Mouse (Mus musculus): ENCODE data around the gene Gm44502. TPM values are rescaled to one million over a fixed set of nuclear protein-coding genes. Genes with fewer than 3 reads are reported as not detected.
"Not testable (repeated sequence)": the region's sequence is repeated elsewhere in the genome, so short reads cannot be mapped to it uniquely, and the experiment has no call there.

Gm44502 gene
- total RNA-seq, 2 experiments from 2014 or later, result 3.4 TPM; not detected in 1

DNA sequence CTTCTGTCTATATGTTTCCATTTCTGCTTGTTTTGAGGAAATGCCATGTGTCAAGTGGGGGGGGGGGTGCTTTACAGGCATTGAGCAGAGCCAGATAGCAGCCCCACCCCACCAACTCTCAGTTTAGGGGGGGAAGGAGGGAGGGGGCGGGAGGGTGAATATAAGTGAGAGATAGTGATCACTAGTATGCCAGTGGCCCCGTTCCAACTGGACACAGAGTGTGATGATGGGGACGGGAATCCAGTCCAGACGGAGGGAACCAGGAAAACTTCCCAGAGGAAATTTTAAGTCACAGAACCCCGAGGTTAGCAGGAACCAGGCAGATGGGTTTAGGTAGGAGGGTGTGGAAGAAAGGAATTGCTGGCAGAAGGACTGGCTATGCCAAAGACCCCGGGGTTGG lies 26.1 kb upstream of the Gm44502 start:
- no peak for ATAC-seq (replicated peaks; ENCODE audit: low FRiP score, poor library complexity, severe bottlenecking)

DNA sequence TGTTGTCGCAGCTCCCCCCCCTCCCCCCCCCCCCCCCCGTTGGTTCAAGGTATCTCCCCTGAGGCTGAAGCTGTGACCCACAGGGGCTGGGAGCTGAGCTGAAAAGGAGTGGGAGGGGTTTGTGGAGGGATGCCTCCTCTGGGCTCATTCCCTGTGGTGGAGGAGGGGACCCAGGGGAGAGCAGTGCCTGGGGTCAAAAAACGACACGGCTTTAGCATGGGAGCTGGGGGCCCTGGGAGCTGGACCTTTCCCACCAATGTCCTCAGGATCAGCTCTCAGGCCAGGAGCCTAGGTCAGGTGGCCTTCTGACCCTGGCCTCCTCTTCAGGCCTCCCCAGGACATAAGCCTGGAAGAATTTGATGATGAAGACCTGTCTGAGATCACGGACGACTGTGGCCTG lies 25.4 kb upstream of the Gm44502 start:
- ATAC-seq (replicated peaks; ENCODE audit: low FRiP score, poor library complexity, severe bottlenecking), result no peak

DNA sequence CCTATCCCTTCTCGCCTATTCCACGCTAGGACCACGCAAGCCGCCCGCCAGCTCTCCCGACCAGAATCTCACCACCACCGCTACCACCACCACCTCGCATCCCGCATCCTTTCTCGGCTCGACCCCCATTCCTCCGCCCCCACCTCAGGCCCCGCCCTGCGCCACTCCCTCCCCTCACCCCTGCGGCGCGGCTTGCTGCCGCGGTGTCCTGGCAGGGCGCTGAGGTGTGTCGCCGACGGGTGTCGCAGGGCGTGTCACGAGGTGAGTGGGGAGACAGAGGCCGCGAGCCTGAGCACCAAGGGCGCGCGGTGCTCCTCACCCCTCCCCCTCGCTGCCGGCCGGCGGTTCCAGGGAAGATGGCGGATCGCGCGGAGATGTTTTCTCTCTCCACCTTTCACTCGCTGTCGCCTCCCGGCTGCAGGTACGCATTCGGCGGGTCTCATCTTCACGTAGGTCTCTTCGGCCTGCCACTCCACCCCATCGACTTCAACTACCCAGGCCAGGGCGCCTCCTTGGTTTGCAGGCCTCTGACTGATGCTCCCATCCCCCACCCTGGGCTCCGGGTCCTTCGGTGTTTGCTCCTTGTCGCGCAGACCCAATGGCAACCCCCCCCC lies 24.5 kb upstream of the Gm44502 start, which contains the start of gene Mapk8ip2:
Gene Mapk8ip2 (plus strand): TSS at position 49 of the 614 bp plus-strand sequence.
- ATAC-seq (replicated peaks; ENCODE audit: low FRiP score, poor library complexity, severe bottlenecking), result no peak

DNA sequence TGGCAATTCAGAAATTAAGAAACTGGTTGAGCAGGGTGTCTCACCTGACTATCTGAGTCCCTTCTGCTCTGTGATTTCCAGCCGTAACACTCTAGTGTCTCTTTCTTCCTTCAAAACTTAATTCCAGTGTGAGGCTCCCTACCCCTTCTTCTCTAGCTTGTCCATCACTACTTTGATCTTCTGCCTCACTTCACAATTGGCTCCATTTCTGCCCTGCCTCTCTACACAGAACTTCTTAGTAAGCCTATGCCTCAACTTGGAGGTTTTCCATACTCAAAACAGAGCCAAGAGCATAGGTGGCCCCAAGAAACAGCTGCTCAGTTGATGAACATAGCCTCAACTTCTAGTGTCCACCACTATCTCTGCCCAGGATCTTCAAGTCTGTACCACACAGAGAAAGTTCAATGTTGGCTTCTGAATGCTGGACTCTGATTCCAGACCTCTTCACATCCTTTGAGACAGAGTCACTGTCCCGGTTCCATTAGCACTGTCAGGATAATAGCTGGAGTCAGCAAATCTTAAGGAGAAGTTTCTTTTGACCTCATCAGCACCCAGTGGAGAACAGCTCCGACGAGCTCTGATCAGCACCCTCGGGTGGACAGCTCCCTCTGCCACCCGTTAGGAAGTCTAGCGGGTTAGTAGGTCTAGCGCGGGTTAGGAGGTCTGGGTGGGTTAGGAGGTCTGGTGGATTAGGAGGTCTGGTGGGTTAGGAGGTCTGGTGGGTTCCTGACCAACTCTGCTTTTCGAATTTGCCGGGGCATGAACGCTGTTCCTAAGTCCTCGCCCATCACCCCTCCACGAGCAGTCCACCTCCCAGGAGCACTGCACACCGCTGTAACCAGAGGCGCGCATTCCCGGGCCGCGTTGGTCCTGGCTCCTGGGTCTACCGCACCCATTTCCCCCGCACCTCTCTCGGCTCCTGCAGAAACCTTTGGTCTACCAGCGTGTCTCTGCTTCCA lies 23.7 kb upstream of the Gm44502 start:
- no peak for ATAC-seq (replicated peaks; ENCODE audit: low FRiP score, poor library complexity, severe bottlenecking)

DNA sequence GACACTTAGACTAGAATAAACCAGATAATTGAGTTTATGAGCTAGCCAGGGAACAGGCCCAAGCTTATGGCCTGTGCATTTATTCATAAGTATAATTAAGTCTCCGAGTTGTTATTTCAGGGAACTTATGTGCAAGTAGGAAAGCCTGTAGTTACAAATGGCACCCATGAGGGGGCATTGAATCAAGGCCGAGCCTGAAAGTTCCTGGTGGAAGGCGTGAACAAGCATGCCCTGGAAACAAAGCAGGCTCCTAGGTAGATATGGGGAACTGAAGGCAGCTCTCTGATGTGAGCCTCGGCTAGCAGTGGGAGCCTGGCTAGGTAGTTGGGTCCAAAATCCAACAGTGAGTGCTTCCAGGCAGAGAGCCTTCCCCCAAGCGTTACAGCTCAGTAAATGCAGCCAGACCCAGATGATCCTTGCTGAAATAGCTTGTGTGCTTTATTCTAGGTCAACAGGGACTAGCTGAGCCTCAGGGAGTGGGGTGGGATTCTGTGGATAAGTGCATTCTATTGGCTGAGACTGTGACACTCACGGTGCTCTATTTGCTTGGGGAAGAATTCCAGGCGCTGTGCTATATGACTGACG lies 13.1 kb upstream of the Gm44502 start:
- no peak for ATAC-seq (replicated peaks; ENCODE audit: low FRiP score, poor library complexity, severe bottlenecking)

DNA sequence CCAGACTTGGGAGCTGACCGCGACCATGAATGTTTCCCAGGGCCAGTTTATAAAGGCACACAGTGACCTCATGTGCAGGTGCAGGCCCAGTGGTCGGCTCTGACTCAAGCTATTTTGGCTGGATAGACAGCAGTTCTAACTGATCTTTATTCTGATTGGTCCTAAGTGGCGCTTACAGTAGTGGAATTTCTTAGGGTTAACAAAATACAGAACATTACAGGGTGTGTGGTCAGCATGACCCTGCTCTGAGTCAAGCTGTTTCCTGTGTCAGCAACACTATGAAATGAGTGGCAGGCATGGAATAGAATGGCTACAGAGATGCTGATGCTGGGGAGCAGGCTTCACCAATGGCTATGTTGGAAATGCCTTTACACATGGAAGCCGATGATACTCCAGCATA lies 6.4 kb upstream of the Gm44502 start:
- ATAC-seq (replicated peaks; ENCODE audit: low FRiP score, poor library complexity, severe bottlenecking), result no peak

DNA sequence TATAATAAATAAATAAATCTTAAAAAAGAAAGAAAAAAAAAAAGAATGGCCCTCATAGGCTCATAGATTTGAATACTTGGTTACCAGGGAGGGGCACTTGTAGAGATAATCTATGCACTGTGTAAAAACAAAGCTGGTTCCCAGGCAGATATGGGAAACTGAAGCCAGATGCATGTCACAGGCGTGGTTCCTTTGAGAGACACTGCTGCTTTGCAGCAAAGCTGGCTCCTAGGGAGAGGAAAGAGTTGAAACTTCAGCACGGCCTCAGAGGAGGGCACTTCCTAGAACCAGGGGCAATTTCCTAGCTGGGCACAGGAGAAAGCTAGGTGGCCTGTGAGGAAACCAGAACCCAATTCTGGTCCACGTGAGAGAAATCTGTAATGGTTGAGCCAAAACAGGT lies 4.6 kb upstream of the Gm44502 start:
- no peak for ATAC-seq (replicated peaks; ENCODE audit: low FRiP score, poor library complexity, severe bottlenecking)

DNA sequence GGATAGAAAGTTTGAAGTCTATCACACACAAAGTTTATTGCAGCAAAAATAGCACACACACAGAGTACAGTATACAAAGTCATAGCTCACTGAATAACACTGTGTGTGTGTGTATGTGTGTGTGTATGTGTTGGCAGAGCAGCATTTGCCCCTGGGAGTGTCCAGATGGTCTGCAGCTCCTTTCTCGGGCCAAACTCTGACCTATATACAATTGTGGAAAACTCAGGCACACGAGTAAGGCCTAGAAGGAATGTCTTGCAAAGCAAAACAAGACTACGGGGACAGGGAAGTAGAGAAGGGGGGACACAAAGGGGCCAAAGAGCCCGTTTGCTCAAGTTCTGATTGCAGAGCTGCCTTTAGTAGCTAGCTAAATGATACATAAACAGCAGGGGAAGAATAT lies 3.5 kb upstream of the Gm44502 start:
- ATAC-seq (replicated peaks; ENCODE audit: low FRiP score, poor library complexity, severe bottlenecking), result no peak

DNA sequence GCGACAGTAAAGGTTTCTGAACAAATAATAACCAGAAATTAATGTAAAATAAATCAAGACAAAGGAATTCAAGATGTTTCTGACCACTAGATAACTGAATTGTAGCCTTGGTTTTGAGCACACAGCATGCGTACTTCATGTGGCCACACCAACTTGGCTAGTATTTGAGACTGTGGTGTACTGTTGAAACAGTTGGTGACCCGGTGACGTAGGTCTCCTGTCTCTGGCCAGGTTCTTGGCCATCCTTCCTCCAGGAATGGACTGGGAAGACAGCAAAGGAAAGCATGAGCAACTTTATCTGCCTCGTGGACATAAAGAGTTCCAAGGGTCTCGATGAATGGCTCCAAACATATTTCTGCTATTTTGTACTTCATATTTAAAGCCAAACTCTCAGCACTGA lies 2.3 kb upstream of the Gm44502 start:
- no peak for ATAC-seq (replicated peaks; ENCODE audit: low FRiP score, poor library complexity, severe bottlenecking)

DNA sequence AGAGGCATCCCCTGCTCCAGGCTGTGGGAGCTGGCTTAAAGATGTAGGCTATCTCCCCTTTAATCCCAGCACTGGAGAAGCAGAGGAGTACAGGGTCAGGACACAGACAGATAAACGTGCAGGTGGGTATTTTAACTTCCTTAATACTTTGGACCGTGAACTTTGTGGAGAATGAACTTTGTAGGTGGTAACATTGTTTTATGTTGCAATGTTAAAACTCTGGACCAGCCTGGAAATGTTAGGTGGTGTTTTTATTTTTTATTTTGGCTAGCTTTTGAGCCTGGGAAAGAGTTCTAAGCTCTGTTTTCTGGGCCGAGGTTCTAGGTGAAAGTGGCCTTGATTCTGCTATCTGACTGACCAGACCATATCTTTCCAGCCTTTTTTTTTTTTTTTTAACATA lies 1.8 kb upstream of the Gm44502 start:
- ATAC-seq (replicated peaks; ENCODE audit: low FRiP score, poor library complexity, severe bottlenecking), result no peak

DNA sequence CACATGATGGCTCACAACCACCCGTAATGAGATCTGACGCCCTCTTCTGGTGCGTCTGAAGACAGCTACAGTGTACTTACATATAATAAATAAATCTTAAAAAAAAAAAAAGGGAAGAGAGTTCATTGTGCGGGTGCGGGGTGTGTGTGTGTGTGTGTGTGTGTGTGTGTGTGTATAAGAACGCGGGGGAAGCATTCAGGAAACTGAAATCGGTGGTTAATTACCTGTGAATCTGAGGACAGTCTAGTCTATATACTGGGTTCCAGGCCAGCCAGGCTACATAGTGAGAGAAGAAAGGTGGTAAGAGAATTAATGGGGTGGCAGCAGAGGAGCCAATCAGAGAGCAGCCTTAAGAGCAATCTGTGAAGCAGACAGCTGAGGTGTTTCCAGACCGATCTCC lies 1.3 kb upstream of the Gm44502 start:
- ATAC-seq (replicated peaks; ENCODE audit: low FRiP score, poor library complexity, severe bottlenecking), result not testable (repeated sequence)

DNA sequence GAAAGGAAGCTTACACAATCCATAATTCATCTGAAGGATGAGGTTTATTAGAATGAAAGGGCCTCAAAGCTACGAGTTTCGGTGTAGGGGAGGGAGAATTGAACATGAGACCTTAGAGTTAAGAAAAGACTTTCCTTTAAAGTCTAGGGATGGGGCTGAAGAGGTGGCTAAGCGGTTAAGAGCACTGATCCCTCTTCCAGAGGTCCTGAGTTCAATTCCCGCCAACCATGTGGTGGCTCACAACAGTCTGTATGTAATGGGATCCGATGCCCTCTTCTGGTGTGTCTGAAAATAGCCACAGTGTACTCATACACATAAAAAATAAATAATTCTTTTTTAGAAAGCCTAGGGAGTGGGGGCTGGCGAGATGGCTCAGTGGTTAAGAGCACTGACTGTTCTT lies 845 bp upstream of the Gm44502 start:
- peak; percentile 5 for ATAC-seq (replicated peaks; ENCODE audit: low FRiP score, poor library complexity, severe bottlenecking)

DNA sequence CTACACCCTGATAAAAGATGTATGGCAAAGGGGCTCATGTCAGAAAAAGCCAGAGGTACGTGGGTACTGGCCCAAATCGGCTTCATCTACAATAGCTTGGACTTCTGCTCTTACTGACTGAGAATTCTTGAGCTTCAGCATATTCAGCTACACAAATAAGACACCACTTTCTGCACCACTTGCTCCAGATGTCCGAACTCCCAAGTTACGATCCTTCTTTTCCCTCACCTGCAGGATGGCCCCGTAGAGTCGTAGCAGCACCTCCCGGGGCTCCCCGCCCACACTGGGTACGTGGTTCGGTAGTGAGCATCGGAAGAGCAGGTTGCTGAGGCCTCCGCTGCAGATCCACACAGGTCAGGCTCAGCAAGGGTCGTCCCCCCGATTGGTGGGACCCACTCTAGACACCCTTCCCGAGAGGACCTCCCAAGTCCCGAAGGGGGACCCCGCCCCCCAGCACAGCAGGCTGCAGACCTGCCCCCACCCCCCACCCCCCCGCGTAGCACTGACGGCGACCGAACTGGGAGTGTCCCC lies 610 bp downstream of the Gm44502 start:
- ATAC-seq (replicated peaks; ENCODE audit: low FRiP score, poor library complexity, severe bottlenecking), result no peak

DNA sequence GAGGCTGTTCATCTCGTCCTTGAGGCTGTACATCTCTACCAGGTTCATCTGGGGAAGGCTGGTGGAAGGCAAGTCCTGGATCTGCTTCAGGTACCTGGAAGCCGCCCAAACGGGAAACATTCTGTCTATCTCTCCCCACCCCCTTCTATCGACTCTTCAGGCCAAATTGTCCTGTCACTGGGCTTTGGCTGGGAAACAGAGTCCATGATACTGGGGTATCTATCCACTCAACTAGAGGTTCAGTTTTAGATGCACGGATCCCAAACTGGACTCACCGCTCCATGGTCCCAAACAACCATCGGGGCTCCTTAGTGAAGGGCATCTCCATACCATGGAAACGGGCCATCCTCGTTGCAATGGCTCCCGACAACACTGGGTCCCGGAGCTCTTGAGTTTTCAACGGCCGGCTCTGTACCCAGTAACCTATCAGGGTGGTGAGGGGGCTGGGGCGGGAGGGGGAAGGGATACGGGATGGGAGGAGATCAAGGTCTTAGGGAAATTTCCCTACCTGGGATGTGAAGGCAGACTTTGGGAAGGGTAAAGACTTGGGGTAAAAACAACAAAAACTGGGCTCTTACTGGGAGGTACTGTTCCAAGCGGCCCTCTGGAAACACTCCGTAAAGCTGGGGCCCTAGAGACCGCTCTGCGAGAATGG lies 1.2 kb downstream of the Gm44502 start:
- ATAC-seq (replicated peaks; ENCODE audit: low FRiP score, poor library complexity, severe bottlenecking), result no peak

DNA sequence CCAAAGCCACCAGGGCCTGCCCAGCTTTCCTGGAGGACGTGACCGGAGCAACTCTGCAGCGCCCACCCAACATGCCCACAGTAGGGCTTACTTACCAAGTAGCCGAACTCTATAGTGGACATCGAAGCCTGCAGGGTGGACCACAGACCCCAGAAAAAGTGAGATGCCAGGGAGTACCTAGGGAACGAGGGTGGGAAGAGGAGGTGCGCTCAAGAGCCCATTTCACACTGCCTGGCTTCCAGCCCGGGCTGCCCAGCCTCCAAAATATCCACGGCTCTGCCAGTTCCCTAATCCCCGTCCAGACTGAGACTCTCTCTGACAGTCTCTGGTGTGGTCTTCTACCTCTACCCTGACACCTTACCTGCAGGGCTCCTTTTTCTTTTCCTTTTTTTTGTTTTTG lies 2.8 kb downstream of the Gm44502 start:
- no peak for ATAC-seq (replicated peaks; ENCODE audit: low FRiP score, poor library complexity, severe bottlenecking)

DNA sequence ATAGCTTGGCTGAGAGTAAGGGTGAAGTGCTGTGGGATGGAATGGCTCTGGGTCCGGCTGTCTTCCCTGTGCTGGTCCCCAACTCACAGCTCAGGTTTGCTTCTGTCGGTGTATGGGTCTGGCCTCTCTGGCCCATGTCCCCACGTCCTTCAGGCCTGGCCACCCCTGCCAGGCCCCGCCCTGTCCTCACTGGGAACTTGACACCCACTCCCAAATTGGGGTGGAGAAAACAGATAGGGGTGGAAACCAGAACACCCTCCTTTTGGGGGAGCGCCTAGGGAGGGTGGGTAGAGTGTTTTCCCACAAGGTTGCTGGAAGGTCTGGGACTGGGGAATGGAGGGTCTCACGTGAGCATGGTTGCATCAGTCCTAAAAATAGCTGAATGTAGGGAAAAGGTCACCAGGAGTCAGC lies 3.8 kb downstream of the Gm44502 start, which contains the start of gene Cpt1b:
Gene Cpt1b (minus strand): TSS at position 153 of the 411 bp plus-strand sequence.
- ATAC-seq (replicated peaks; ENCODE audit: low FRiP score, poor library complexity, severe bottlenecking), result no peak

DNA sequence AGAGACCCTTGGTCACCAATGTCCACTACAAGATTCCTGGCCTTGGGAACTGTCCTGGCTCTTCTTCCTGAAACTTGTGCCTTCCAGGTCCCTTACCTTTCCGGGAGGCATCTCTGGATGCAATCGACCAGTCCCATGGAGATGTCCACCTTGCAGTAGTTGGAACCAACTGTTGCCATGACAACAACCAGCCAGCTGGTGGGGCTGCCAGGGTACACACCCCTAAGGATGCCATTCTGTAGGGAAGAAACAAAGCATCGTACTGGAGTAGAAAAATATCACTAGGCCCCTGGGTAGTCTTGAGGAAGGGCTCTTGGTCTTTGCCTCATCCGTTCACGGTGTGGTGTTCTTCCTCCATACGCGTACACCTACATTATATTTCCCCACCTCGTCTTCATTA lies 4.9 kb downstream of the Gm44502 start:
- ATAC-seq (replicated peaks; ENCODE audit: low FRiP score, poor library complexity, severe bottlenecking), result no peak

DNA sequence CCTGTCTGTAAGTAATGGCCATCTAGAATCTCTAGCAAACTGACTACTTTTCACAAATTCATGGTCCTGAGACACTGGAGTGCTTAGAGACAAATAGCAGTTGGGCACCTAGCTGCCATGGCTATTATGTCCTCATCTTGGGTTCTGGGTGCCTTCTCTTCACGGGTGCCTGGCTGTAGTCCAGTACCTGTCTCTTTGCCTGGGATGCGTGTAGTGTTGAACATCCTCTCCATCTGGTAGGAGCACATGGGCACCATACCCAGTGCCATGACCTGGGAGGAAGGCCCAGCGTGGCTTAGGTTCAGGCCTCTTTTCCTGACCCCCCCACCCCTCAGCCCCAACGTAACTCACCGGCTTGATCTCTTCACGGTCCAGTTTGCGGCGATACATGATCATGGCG lies 7.6 kb downstream of the Gm44502 start:
- ATAC-seq (replicated peaks; ENCODE audit: low FRiP score, poor library complexity, severe bottlenecking), result no peak

DNA sequence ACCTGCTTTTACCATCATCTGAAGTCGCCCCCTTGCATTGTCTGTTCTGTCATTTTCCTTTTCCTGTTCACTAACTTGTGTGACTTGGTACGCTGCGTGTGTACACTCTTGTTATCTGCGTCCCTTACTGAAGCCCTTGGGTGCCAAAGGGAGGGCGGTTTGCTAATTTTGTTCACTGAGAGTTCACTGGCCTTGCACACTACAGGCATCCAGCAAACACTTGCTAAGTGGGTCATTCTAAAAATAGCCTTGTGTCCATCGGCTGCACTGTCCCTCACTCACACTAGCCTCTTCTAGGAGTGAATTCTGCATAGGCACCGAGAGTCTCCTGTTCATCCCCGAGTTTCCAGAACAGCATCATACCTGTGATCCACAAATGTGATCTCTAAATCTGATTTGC lies 14.2 kb downstream of the Gm44502 start:
- no peak for ATAC-seq (replicated peaks; ENCODE audit: low FRiP score, poor library complexity, severe bottlenecking)

DNA sequence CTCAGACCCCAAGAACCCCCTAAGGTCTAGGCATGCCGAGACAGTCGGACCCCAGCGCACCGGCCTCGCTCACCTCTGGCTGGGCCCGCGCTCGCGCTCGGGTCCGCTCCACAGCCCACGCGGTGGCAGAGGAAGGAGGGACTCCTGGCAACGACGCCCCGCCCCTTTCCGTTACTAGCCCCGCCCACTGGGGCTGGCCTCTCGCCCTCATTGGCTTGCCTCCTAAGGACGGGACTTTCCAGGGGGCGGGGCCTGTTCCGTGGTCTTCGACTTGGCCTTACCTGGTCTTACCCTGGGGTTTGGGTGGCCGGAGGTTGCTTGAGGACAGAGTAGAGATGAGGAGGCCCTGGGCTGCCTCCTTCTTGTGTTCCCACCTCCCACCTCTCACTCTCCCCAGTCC lies 19.4 kb downstream of the Gm44502 start, which contains the start of gene Syce3:
Gene Syce3 (minus strand): TSS at position 386 of the 400 bp plus-strand sequence.
- no peak for ATAC-seq (replicated peaks; ENCODE audit: low FRiP score, poor library complexity, severe bottlenecking)

Data from erythroid progenitor cell, adult 5-6 weeks (primary cell).